Mouse (Mus musculus): ENCODE data around the gene Syce2.

DNA sequence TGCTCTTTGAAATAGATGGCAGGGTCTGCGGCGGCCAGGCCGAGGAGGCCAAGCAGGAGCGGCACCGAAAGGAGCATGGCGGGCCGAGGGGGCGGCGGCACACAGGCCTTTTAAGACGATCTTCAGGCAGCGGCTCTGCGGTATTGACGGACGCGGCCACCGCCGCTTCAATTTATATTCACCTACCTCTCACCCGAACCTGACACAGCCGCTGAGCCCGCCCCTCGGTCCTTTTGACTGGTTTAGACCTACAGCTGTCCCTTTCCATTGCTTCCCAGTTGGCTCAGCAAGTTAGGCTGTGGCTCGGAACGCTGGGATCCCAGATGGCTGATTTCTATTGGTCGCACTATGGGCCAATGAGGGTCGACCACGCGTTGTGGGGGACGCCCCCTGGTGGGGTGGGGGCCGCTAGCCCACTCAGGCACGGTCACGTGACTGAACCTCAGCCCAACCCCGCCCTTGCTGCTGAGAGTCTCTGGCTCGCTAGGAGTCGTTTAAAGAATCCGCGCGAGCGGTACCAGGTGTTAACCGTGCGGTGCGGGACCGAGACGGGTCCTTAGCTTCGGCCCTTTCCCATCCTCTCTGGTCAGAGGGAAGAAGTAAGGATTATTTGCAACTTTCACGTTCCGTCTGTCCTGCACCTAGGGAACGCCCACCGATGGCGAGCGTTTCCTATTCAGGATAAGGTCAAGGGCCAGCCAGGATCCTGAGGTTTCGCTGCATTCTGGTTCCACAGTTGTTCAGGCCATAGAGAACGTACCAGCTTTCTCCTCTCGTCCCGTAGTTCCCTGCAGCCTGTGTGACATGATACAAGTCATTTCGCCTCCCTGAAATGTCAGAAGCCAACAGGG is 25.0 kb upstream of the Syce2 start, which contains the start of gene Calr:
- TF ChIP-seq GATA1 (IDR thresholded peaks at IDR 0.05; ENCODE audit: low read length) (no peak), TAL1 (IDR thresholded peaks at IDR 0.05; ENCODE audit: low read length) (no peak)

All from erythroblast, embryonic 14.5 days (primary cell).